Mouse (Mus musculus) MEL (cell line): Measurements from ENCODE around the gene Rab4b. TPM values are rescaled to one million over a fixed set of nuclear protein-coding genes. Genes with fewer than 3 reads are reported as not detected.

Experiments
- DNase-seq: peaks from one replicate; pipeline ENCODE4 v3.0.0; 2011; ENCODE audit warnings: low read depth, low spot score
- H3K27ac ChIP-seq: 2 replicates; pipeline ENCODE4 v1.5.1; 2012; ENCODE audit warnings: low read depth, mild to moderate bottlenecking, control low read depth, low read length, moderate library complexity; ENCODE audit not compliant: control insufficient read depth
- H3K27me3 ChIP-seq, 2 experiments: fragments of 150-350 bp in 1 of 2; sonication (generic) in 1 of 2; 2 replicates each; pipeline ENCODE4 v1.6.1; 2012; ENCODE audit warnings: low read length in 2 of 2, mild to moderate bottlenecking in 2 of 2, improper control_type of control experiment in 1 of 2, moderate library complexity in 1 of 2; ENCODE audit not compliant: insufficient read depth in 2 of 2, control insufficient read depth in 1 of 2
- H3K36me3 ChIP-seq, 2 experiments: 2 replicates each; pipeline ENCODE4 v1.6.1; 2012 to 2014; ENCODE audit warnings: low read length in 2 of 2, improper control_type of control experiment in 1 of 2, inconsistent platforms in 1 of 2, mild to moderate bottlenecking in 1 of 2; ENCODE audit not compliant: insufficient read depth in 2 of 2, control insufficient read depth in 1 of 2
- H3K4me1 ChIP-seq, 2 experiments: fragments of 150-350 bp in 1 of 2; sonication (generic) in 1 of 2; 2 replicates each; pipeline ENCODE4 v1.6.1; 2012; ENCODE audit warnings: low read length in 2 of 2, improper control_type of control experiment in 1 of 2, mild to moderate bottlenecking in 1 of 2; ENCODE audit not compliant: insufficient read depth in 2 of 2, control insufficient read depth in 1 of 2
- H3K4me3 ChIP-seq, 2 experiments: fragments of 150-350 bp in 1 of 2; sonication (generic) in 1 of 2; 2 replicates each; pipeline ENCODE4 v1.5.1; 2012; ENCODE audit warnings: low read depth in 2 of 2, low read length in 2 of 2, mild to moderate bottlenecking in 2 of 2, moderate library complexity in 2 of 2, control low read depth in 1 of 2, improper control_type of control experiment in 1 of 2; ENCODE audit not compliant: control insufficient read depth in 1 of 2, insufficient read depth in 1 of 2
- H3K79me2 ChIP-seq: 2 replicates; pipeline ENCODE4 v1.6.1; 2012; ENCODE audit warnings: mild to moderate bottlenecking, low read length, moderate library complexity; ENCODE audit not compliant: control insufficient read depth, poor library complexity, insufficient read depth
- H3K9ac ChIP-seq: 2 replicates; pipeline ENCODE4 v1.6.1; 2012; ENCODE audit warnings: low read depth, mild to moderate bottlenecking, control low read depth, low read length, moderate library complexity; ENCODE audit not compliant: control insufficient read depth, poor library complexity, severe bottlenecking
- H3K9me3 ChIP-seq: fragments of 150-350 bp; sonication (generic); replicated peaks from 2 replicates; pipeline ENCODE4 v1.6.1; 2012; ENCODE audit warnings: mild to moderate bottlenecking, low read length, improper control_type of control experiment, moderate library complexity; ENCODE audit not compliant: insufficient read depth
- CHD1 ChIP-seq: IDR thresholded peaks from 2 replicates; pipeline ENCODE4 v1.6.1; 2012; ENCODE audit warnings: low read depth, mild to moderate bottlenecking, inconsistent platforms, low read length, improper control_type of control experiment
- CHD2 ChIP-seq: IDR thresholded peaks from 2 replicates; pipeline ENCODE4 v1.6.1; 2011; ENCODE audit warnings: low read length, improper control_type of control experiment
- CTCF ChIP-seq, 3 experiments: IDR thresholded peaks in 2 of 3; conservative IDR thresholded peaks in 1 of 3; 2 replicates each; pipeline ENCODE4 v1.5.1; 2011 to 2012; ENCODE audit warnings: low read length in 3 of 3, low read depth in 2 of 3, mild to moderate bottlenecking in 2 of 3, improper control_type of control experiment in 1 of 3, inconsistent platforms in 1 of 3, mixed read lengths in 1 of 3, moderate library complexity in 1 of 3; ENCODE audit not compliant: control insufficient read depth in 1 of 3, insufficient read depth in 1 of 3, poor library complexity in 1 of 3, severe bottlenecking in 1 of 3
- E2F4 ChIP-seq: IDR thresholded peaks from 2 replicates; pipeline ENCODE4 v1.6.1; 2011; ENCODE audit warnings: low read depth, low read length, improper control_type of control experiment, borderline replicate concordance
- EP300 ChIP-seq, 2 experiments: IDR thresholded peaks; 2 replicates each; pipeline ENCODE4 v1.6.1; 2011; ENCODE audit warnings: improper control_type of control experiment in 2 of 2, low read length in 2 of 2, low read depth in 1 of 2, mild to moderate bottlenecking in 1 of 2
- ETS1 ChIP-seq: IDR thresholded peaks from 2 replicates; pipeline ENCODE4 v1.6.1; 2012; ENCODE audit warnings: low read depth, mild to moderate bottlenecking, inconsistent platforms, low read length, improper control_type of control experiment, moderate library complexity
- GABPA ChIP-seq: IDR thresholded peaks from 2 replicates; pipeline ENCODE4 v1.6.1; 2012; ENCODE audit warnings: low read depth, mild to moderate bottlenecking, inconsistent platforms, low read length, improper control_type of control experiment, moderate library complexity
- GATA1 ChIP-seq: IDR thresholded peaks from 2 replicates; pipeline ENCODE4 v1.6.1; 2011; ENCODE audit warnings: low read depth, low read length, improper control_type of control experiment
- HCFC1 ChIP-seq: IDR thresholded peaks from 2 replicates; pipeline ENCODE4 v1.6.1; 2012; ENCODE audit warnings: low read depth, mild to moderate bottlenecking, inconsistent platforms, low read length, improper control_type of control experiment, moderate library complexity
- JUND ChIP-seq: IDR thresholded peaks from 2 replicates; pipeline ENCODE4 v1.6.1; 2011; ENCODE audit warnings: low read depth, mild to moderate bottlenecking, improper control_type of control experiment, low read length
- KAT2A ChIP-seq: conservative IDR thresholded peaks from 2 replicates; pipeline ENCODE4 v1.6.1; 2012; ENCODE audit warnings: low read depth, low read length, improper control_type of control experiment, inconsistent platforms
- MAFK ChIP-seq: IDR thresholded peaks from 2 replicates; pipeline ENCODE4 v1.6.1; 2011; ENCODE audit warnings: low read depth, mild to moderate bottlenecking, low read length, improper control_type of control experiment, borderline replicate concordance
- MAX ChIP-seq: IDR thresholded peaks from 2 replicates; pipeline ENCODE4 v1.6.1; 2011; ENCODE audit warnings: low read length, improper control_type of control experiment
- MAZ ChIP-seq: IDR thresholded peaks from 2 replicates; pipeline ENCODE4 v1.6.1; 2012; ENCODE audit warnings: low read depth, mild to moderate bottlenecking, inconsistent platforms, low read length, improper control_type of control experiment
- MEF2A ChIP-seq: IDR thresholded peaks from 2 replicates; pipeline ENCODE4 v1.6.1; 2014; ENCODE audit warnings: low read depth, mild to moderate bottlenecking, inconsistent platforms, low read length, improper control_type of control experiment; ENCODE audit not compliant: poor library complexity, insufficient replicate concordance, severe bottlenecking; ENCODE audit errors: extremely low read depth
- MXI1 ChIP-seq: IDR thresholded peaks from 2 replicates; pipeline ENCODE4 v1.6.1; 2011; ENCODE audit warnings: mild to moderate bottlenecking, low read depth, low read length, improper control_type of control experiment
- MYB ChIP-seq: IDR thresholded peaks from 2 replicates; pipeline ENCODE4 v1.6.1; 2011; ENCODE audit warnings: mild to moderate bottlenecking, low read depth, low read length, improper control_type of control experiment
- MYC ChIP-seq: IDR thresholded peaks from 2 replicates; pipeline ENCODE4 v1.6.1; 2011; ENCODE audit warnings: low read depth, mild to moderate bottlenecking, low read length, improper control_type of control experiment, moderate library complexity
- NELFE ChIP-seq: IDR thresholded peaks from 2 replicates; pipeline ENCODE4 v1.6.1; 2011; ENCODE audit warnings: low read depth, low read length, improper control_type of control experiment
- NRF1 ChIP-seq: IDR thresholded peaks from 2 replicates; pipeline ENCODE4 v1.6.1; 2014; ENCODE audit warnings: low read depth, mild to moderate bottlenecking, inconsistent platforms, low read length, improper control_type of control experiment, moderate library complexity; ENCODE audit not compliant: poor library complexity, insufficient read depth, severe bottlenecking
- POLR2A ChIP-seq, 2 experiments: IDR thresholded peaks; 2 replicates each; pipeline ENCODE4 v1.6.1; 2011 to 2012; ENCODE audit warnings: low read length in 2 of 2, mild to moderate bottlenecking in 2 of 2, control low read depth in 1 of 2, improper control_type of control experiment in 1 of 2, low read depth in 1 of 2, moderate library complexity in 1 of 2; ENCODE audit not compliant: control insufficient read depth in 1 of 2, insufficient read depth in 1 of 2, poor library complexity in 1 of 2
- POLR2AphosphoS2 ChIP-seq: IDR thresholded peaks from 2 replicates; pipeline ENCODE4 v1.6.1; 2011; ENCODE audit warnings: low read length, improper control_type of control experiment
- RAD21 ChIP-seq: IDR thresholded peaks from 2 replicates; pipeline ENCODE4 v1.6.1; 2011; ENCODE audit warnings: mild to moderate bottlenecking, low read depth, low read length, improper control_type of control experiment
- RCOR1 ChIP-seq: IDR thresholded peaks from 2 replicates; pipeline ENCODE4 v1.6.1; 2012; ENCODE audit warnings: low read depth, mild to moderate bottlenecking, inconsistent platforms, low read length, improper control_type of control experiment
- SIN3A ChIP-seq: IDR thresholded peaks from 2 replicates; pipeline ENCODE4 v1.6.1; 2012; ENCODE audit warnings: low read length, improper control_type of control experiment, inconsistent platforms
- SMC3 ChIP-seq: IDR thresholded peaks from 2 replicates; pipeline ENCODE4 v1.6.1; 2011; ENCODE audit warnings: low read depth, low read length, improper control_type of control experiment
- TAL1 ChIP-seq: IDR thresholded peaks from 2 replicates; pipeline ENCODE4 v1.6.1; 2012; ENCODE audit warnings: mild to moderate bottlenecking, inconsistent platforms, low read length, moderate library complexity, mixed read lengths
- TCF12 ChIP-seq: IDR thresholded peaks from 2 replicates; pipeline ENCODE4 v1.6.1; 2014; ENCODE audit warnings: low read depth, mild to moderate bottlenecking, inconsistent platforms, low read length, improper control_type of control experiment, moderate library complexity
- UBTF ChIP-seq: IDR thresholded peaks from 2 replicates; pipeline ENCODE4 v1.6.1; 2012; ENCODE audit warnings: low read depth, mild to moderate bottlenecking, inconsistent platforms, low read length, improper control_type of control experiment, moderate library complexity, borderline replicate concordance; ENCODE audit not compliant: insufficient read depth
- USF1 ChIP-seq: IDR thresholded peaks from 2 replicates; pipeline ENCODE4 v1.6.1; 2014; ENCODE audit warnings: low read depth, mild to moderate bottlenecking, inconsistent platforms, low read length, improper control_type of control experiment, moderate library complexity
- USF2 ChIP-seq, 2 experiments: IDR thresholded peaks; 2 replicates each; pipeline ENCODE4 v1.6.1; 2011 to 2012; ENCODE audit warnings: improper control_type of control experiment in 2 of 2, low read length in 2 of 2, borderline replicate concordance in 1 of 2, inconsistent platforms in 1 of 2, low read depth in 1 of 2, mild to moderate bottlenecking in 1 of 2; ENCODE audit not compliant: insufficient read depth in 1 of 2
- ZC3H11A ChIP-seq: IDR thresholded peaks from 2 replicates; pipeline ENCODE4 v1.6.1; 2012; ENCODE audit warnings: low read depth, mild to moderate bottlenecking, inconsistent platforms, low read length, improper control_type of control experiment
- ZKSCAN1 ChIP-seq: IDR thresholded peaks from 2 replicates; pipeline ENCODE4 v1.6.1; 2012; ENCODE audit warnings: low read depth, mild to moderate bottlenecking, inconsistent platforms, low read length, improper control_type of control experiment, moderate library complexity
- ZMIZ1 ChIP-seq: IDR thresholded peaks from 2 replicates; pipeline ENCODE4 v1.6.1; 2012; ENCODE audit warnings: low read depth, mild to moderate bottlenecking, inconsistent platforms, low read length, improper control_type of control experiment, moderate library complexity
- ZNF384 ChIP-seq: IDR thresholded peaks from 2 replicates; pipeline ENCODE4 v1.6.1; 2012; ENCODE audit warnings: low read depth, mild to moderate bottlenecking, inconsistent platforms, low read length, improper control_type of control experiment
- polyA plus RNA-seq, 2 experiments: library from polyadenylated mRNA; stranded (reverse) in 1 of 2; unstranded in 1 of 2; fragments of >175 nt in 1 of 2; fragments of >200 nt in 1 of 2; gene quantifications; 2 replicates each; pipeline versions ENCODE4 v1.2.1 to v1.2.4; 2012; ENCODE audit warnings: low replicate concordance in 2 of 2, low read depth in 1 of 2; ENCODE audit not compliant: insufficient read length in 2 of 2, insufficient read depth in 1 of 2, missing spikeins in 1 of 2
- total RNA-seq: library from RNA; depleted of rRNA; stranded (reverse); fragments of 300-350 nt; gene quantifications from 2 replicates; pipeline ENCODE4 v1.2.3, GENCODE M21; 2012; rRNA removed

Gene Rab4b
- total RNA-seq (6.7 and 9.7 TPM in 2 replicates), polyA plus RNA-seq (10 to 100 TPM in 1 of 2 experiments, not detected in 1; 32.6 TPM)

- peak; percentile 100 for DNase-seq
- peak within 1 kb of the TSS; percentile 65 for H3K9ac ChIP-seq
- peaks cover 0 to 6% of the 10 kb centered on the region in 2 experiments; a peak in 2 of 4 replicates for H3K36me3 ChIP-seq
- H3K9me3 ChIP-seq: no peaks in the 10 kb centered on the region
- H3K79me2 ChIP-seq: no peaks in the 10 kb centered on the region; the same call in 1 of the 2 replicates
- peak within 1 kb of the TSS; percentile 47 for H3K27ac ChIP-seq
- peaks cover 0 to 12% of the 10 kb centered on the region in 2 experiments; a peak in 3 of 4 replicates for H3K4me1 ChIP-seq
- peak within 1 kb of the TSS; percentile 73 to 98 for H3K4me3 ChIP-seq
- H3K27me3 ChIP-seq: no peaks in the 10 kb centered on the region
- TF ChIP-seq MXI1: peak; percentile 49; the same call in 1 of the 2 replicates
- no peak for TF ChIP-seq USF2 (IDR thresholded peaks at IDR 0.05; ENCODE audit: borderline replicate concordance in 1 of 2, insufficient read depth in 1 of 2, low read depth in 1 of 2, low read length in 2 of 2)
- TF ChIP-seq KAT2A: no peak; the same call in 1 of the 2 replicates
- TF ChIP-seq ZKSCAN1: no peak
- peak; percentile 82 for TF ChIP-seq SIN3A
- TF ChIP-seq POLR2AphosphoS2: no peak
- TF ChIP-seq CHD1: no peak
- TF ChIP-seq CTCF (IDR thresholded peaks at IDR 0.05 in 2 of 3, conservative IDR thresholded peaks at IDR 0.05 in 1 of 3; ENCODE audit: control insufficient read depth in 1 of 3, insufficient read depth in 1 of 3, low read depth in 2 of 3, low read length in 3 of 3, poor library complexity in 1 of 3, severe bottlenecking in 1 of 3): peak; percentile 8 to 19 (median 10); a peak in 2 of 6 replicates
- peak; percentile 71 for TF ChIP-seq USF1
- TF ChIP-seq HCFC1: peak; percentile 80
- no peak for TF ChIP-seq ZC3H11A
- peak; percentile 38; the same call in 1 of the 2 replicates for TF ChIP-seq ETS1
- peak in 1 of 2 experiments; percentile 62; a peak in 1 of 4 replicates for TF ChIP-seq POLR2A (IDR thresholded peaks at IDR 0.05; ENCODE audit: control insufficient read depth in 1 of 2, insufficient read depth in 1 of 2, low read depth in 1 of 2, low read length in 2 of 2, poor library complexity in 1 of 2)
- no peak for TF ChIP-seq TAL1
- TF ChIP-seq UBTF: no peak
- no peak for TF ChIP-seq MYB
- peak; percentile 55; the same call in 1 of the 2 replicates for TF ChIP-seq ZMIZ1
- TF ChIP-seq MYC: no peak
- no peak for TF ChIP-seq SMC3
- TF ChIP-seq TCF12: no peak
- no peak for TF ChIP-seq ZNF384
- no peak for TF ChIP-seq NRF1
- TF ChIP-seq GATA1: no peak
- TF ChIP-seq MAZ: peak; percentile 96
- TF ChIP-seq E2F4: no peak
- TF ChIP-seq MAFK: no peak
- TF ChIP-seq JUND: no peak
- peak; percentile 34 for TF ChIP-seq NELFE
- TF ChIP-seq GABPA: no peak
- peak; percentile 88 for TF ChIP-seq CHD2
- TF ChIP-seq RCOR1: no peak
- no peak for TF ChIP-seq RAD21
- TF ChIP-seq EP300 (IDR thresholded peaks at IDR 0.05; ENCODE audit: low read depth in 1 of 2, low read length in 2 of 2): no peak
- no peak for TF ChIP-seq MEF2A
- no peak; the same call in 1 of the 2 replicates for TF ChIP-seq MAX
Observed at GRCm38 (mm10) chr7:27178324-27179216, at the start of gene Rab4b. Gene Rab4b, minus strand, starts transcription at chr7:27178896.
